Mouse (Mus musculus): ENCODE results near the gene Tmem88. TPM values are rescaled to one million over a fixed set of nuclear protein-coding genes. Genes with fewer than 3 reads are reported as not detected.

Tmem88 gene
- polyA plus RNA-seq, 1 experiment from 2014 or later, result 13.6 TPM

DNA sequence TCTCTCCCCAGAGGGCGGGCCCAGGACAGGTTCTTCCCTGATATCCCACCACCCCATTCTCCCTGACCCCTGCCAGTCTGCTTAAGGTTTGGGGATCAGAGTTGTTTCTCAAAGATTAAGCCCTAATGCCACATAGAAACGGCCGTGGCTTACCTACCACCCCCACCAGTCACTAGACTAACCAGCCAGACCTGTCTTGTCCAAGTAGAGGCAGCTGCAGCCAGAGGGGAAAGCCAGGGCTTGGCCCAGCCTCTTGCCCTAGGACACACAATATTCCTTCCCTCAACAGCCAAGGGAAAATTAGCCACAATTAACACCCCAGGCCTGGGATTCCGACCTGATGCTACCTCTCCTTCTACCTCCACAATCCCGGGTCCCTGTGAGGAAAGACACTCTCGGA lies 32.3 kb downstream of the Tmem88 start:
- peaks cover 15% of the 10 kb centered on the region for H3K36me3 ChIP-seq (replicated peaks; ENCODE audit: control insufficient read depth, insufficient read depth, low read depth, low read length)
- peak overlapping the region; percentile 65 for H3K9ac ChIP-seq (replicated peaks; ENCODE audit: low read length)
- DNase-seq (ENCODE audit: low spot score) (no peak), ATAC-seq (replicated peaks; ENCODE audit: insufficient number of reproducible peaks, low FRiP score, low TSS enrichment, low read depth) (no peak)
- H3K9me3 ChIP-seq (replicated peaks; ENCODE audit: control insufficient read depth, low read length), result no peaks in the 10 kb centered on the region
- no peaks in the 10 kb centered on the region for H3K27me3 ChIP-seq (ENCODE audit: control insufficient read depth, insufficient read depth, low read length)
- H3K27ac ChIP-seq (replicated peaks; ENCODE audit: low read depth, low read length), result peak overlapping the region; percentile 96
- peak overlapping the region; percentile 34 for H3K4me3 ChIP-seq (ENCODE audit: low read depth, low read length)
- peaks cover 15% of the 10 kb centered on the region for H3K4me1 ChIP-seq (ENCODE audit: control insufficient read depth, insufficient read depth, low read length)
- peak overlapping the region; percentile 69 for H3K4me2 ChIP-seq (ENCODE audit: low read depth, low read length)
- WGBS, result 23% methylated on average over 6 of the region's 6 CpGs

DNA sequence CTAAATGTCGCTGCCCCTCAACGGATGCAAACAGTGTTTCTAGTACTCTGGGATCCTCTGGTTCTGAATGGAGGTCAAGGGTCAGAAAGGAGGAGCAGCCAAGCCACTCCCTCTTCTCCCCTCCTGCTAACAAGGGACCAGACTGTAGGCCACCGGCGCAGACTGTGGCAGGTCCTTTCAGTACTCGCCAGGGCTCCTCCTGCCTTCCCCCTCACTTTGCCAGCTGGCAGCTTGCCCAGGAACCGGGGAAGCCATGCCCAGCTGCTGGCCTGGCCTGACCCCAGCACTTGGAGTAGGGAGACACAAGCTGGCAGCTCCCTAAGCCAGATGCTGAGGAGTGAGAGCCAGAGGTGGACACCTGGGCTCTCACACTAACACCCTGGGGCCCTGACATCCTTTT lies 33.1 kb downstream of the Tmem88 start:
- Histone ChIP-seq H3K4me3 (ENCODE audit: low read depth, low read length) (peak overlapping the region; percentile 7; the same call in 1 of the 2 replicates), H3K4me1 (ENCODE audit: control insufficient read depth, insufficient read depth, low read length) (peaks cover 15% of the 10 kb centered on the region), H3K36me3 (replicated peaks; ENCODE audit: control insufficient read depth, insufficient read depth, low read depth, low read length) (peaks cover 23% of the 10 kb centered on the region), H3K4me2 (ENCODE audit: low read depth, low read length) (peak overlapping the region; percentile 69), H3K27ac (replicated peaks; ENCODE audit: low read depth, low read length) (peak overlapping the region; percentile 96; the same call in 1 of the 2 replicates), H3K27me3 (ENCODE audit: control insufficient read depth, insufficient read depth, low read length) (no peaks in the 10 kb centered on the region), H3K9me3 (replicated peaks; ENCODE audit: control insufficient read depth, low read length) (no peaks in the 10 kb centered on the region), H3K9ac (replicated peaks; ENCODE audit: low read length) (peak overlapping the region; percentile 40)
- 0% methylated on average over 6 of the region's 6 CpGs for WGBS
- peak; percentile 56 for DNase-seq (ENCODE audit: low spot score)
- no peak; the same call in 1 of the 2 replicates for ATAC-seq (replicated peaks; ENCODE audit: insufficient number of reproducible peaks, low FRiP score, low TSS enrichment, low read depth)

DNA sequence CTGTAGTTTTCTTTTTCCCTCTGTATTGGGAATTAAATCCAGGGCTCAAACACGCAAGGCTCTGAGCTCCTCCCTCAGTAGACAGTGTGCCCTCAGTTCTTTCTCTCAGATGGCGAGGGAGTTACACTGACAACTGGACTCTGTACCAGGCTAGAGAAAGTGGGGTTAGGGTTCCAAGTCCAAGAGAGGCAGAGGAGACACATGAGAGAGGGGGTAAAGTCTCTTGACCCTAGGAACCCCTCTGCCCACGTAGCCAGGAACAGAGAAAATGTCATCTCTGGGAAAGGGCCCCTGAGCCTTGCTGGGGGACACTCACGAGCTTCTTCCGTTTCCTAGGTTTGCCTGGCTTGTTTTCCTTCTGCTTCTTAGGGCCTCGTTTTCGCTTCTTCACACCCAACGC lies 33.7 kb downstream of the Tmem88 start:
- Histone ChIP-seq H3K27me3 (ENCODE audit: control insufficient read depth, insufficient read depth, low read length) (no peaks in the 10 kb centered on the region), H3K4me2 (ENCODE audit: low read depth, low read length) (no peak overlapping the region), H3K4me1 (ENCODE audit: control insufficient read depth, insufficient read depth, low read length) (peaks cover 15% of the 10 kb centered on the region), H3K27ac (replicated peaks; ENCODE audit: low read depth, low read length) (0 out of 2 replicates have a peak overlapping the region, but pooled peaks have one; percentile 16), H3K9me3 (replicated peaks; ENCODE audit: control insufficient read depth, low read length) (no peaks in the 10 kb centered on the region), H3K36me3 (replicated peaks; ENCODE audit: control insufficient read depth, insufficient read depth, low read depth, low read length) (peaks cover 27% of the 10 kb centered on the region), H3K9ac (replicated peaks; ENCODE audit: low read length) (no peak overlapping the region), H3K4me3 (ENCODE audit: low read depth, low read length) (no peak overlapping the region)
- 44% methylated on average over 8 of the region's 8 CpGs for WGBS
- ATAC-seq (replicated peaks; ENCODE audit: insufficient number of reproducible peaks, low FRiP score, low TSS enrichment, low read depth), result no peak
- no peak for DNase-seq (ENCODE audit: low spot score)

DNA sequence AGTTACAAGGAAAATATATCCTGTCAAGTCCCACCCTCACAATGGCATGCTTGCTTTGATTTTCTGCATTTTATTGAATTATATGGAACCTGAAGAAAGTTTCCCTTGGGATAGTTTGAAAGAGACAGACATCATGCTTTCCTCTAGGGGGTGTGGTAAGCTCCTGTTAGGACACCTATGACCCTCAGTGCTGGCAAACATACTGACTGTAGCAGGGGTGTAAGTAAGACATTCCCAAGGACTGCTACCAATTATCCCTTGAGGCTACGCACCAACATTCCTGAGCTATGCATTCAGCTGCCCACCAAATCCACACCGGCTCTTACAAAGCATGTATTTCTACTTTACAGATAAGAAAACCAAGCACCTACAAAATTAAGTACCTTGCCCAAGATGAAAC lies 35.6 kb downstream of the Tmem88 start:
- no peaks in the 10 kb centered on the region for H3K9me3 ChIP-seq (replicated peaks; ENCODE audit: control insufficient read depth, low read length)
- no peak overlapping the region for H3K9ac ChIP-seq (replicated peaks; ENCODE audit: low read length)
- H3K4me1 ChIP-seq (ENCODE audit: control insufficient read depth, insufficient read depth, low read length), result peaks cover 15% of the 10 kb centered on the region
- H3K4me3 ChIP-seq (ENCODE audit: low read depth, low read length), result no peak overlapping the region
- DNase-seq (ENCODE audit: low spot score), result peak; percentile 72
- WGBS, result 35% methylated on average over 2 of the region's 2 CpGs
- no peak overlapping the region for H3K27ac ChIP-seq (replicated peaks; ENCODE audit: low read depth, low read length)
- H3K27me3 ChIP-seq (ENCODE audit: control insufficient read depth, insufficient read depth, low read length), result no peaks in the 10 kb centered on the region
- no peak for ATAC-seq (replicated peaks; ENCODE audit: insufficient number of reproducible peaks, low FRiP score, low TSS enrichment, low read depth)
- no peak overlapping the region for H3K4me2 ChIP-seq (ENCODE audit: low read depth, low read length)
- H3K36me3 ChIP-seq (replicated peaks; ENCODE audit: control insufficient read depth, insufficient read depth, low read depth, low read length), result peaks cover 35% of the 10 kb centered on the region

DNA sequence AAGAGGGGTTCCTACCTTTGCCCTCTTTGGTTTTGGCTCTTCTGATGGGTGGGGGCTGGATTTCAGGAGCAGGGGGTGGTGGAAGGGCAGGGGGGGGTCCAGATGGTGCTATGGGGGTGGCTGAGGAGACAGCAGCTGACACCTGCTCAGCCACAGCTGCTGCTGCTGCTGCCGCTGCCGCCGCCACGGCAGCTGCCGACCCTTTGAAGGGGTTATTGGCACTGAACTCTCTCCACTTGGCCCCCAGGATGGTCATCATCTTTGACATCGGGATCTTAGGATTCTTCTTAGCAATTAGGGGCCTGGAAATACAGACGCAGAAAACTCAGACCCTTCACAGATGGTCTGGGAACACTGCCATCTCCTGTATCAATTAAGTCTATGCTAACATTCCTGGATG lies 36.0 kb downstream of the Tmem88 start:
- no peak for ATAC-seq (replicated peaks; ENCODE audit: insufficient number of reproducible peaks, low FRiP score, low TSS enrichment, low read depth)
- no peak for DNase-seq (ENCODE audit: low spot score)

DNA sequence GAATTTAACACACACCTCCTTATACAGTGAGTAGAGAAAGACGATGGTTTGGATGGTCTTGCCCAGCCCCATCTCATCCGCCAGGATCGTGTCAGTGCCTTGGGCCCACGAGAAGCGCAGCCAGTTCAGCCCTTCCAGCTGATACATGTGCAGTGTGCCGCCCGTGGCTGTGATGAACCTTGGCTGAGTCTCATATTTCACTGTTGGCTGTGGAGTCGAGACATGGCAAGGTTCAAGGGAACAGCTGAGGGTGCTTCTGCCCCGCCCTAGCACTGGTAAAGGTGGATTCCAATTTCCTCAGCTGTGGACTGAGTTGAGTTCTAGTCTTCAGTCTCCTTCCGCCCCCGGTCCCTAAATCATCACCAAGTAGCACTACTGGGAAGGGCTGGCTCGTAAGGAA lies 40.3 kb downstream of the Tmem88 start:
- Histone ChIP-seq H3K36me3 (replicated peaks; ENCODE audit: control insufficient read depth, insufficient read depth, low read depth, low read length) (peaks cover 49% of the 10 kb centered on the region), H3K4me2 (ENCODE audit: low read depth, low read length) (no peak overlapping the region), H3K9ac (replicated peaks; ENCODE audit: low read length) (no peak overlapping the region), H3K9me3 (replicated peaks; ENCODE audit: control insufficient read depth, low read length) (no peaks in the 10 kb centered on the region), H3K4me3 (ENCODE audit: low read depth, low read length) (no peak overlapping the region), H3K27ac (replicated peaks; ENCODE audit: low read depth, low read length) (no peak overlapping the region), H3K4me1 (ENCODE audit: control insufficient read depth, insufficient read depth, low read length) (peaks cover 2% of the 10 kb centered on the region; the same call in 1 of the 2 replicates), H3K27me3 (ENCODE audit: control insufficient read depth, insufficient read depth, low read length) (no peaks in the 10 kb centered on the region)
- ATAC-seq (replicated peaks; ENCODE audit: insufficient number of reproducible peaks, low FRiP score, low TSS enrichment, low read depth), result no peak
- no peak for DNase-seq (ENCODE audit: low spot score)
- 87% methylated on average over 12 of the region's 12 CpGs for WGBS

More for the DNA sequence above, 36.0 kb downstream of the Tmem88 start:
- Histone ChIP-seq H3K36me3 (replicated peaks; ENCODE audit: control insufficient read depth, insufficient read depth, low read depth, low read length) (peaks cover 39% of the 10 kb centered on the region), H3K27me3 (ENCODE audit: control insufficient read depth, insufficient read depth, low read length) (no peaks in the 10 kb centered on the region), H3K27ac (replicated peaks; ENCODE audit: low read depth, low read length) (0 out of 2 replicates have a peak overlapping the region, but pooled peaks have one; percentile 13), H3K4me3 (ENCODE audit: low read depth, low read length) (no peak overlapping the region), H3K9me3 (replicated peaks; ENCODE audit: control insufficient read depth, low read length) (no peaks in the 10 kb centered on the region), H3K9ac (replicated peaks; ENCODE audit: low read length) (no peak overlapping the region), H3K4me2 (ENCODE audit: low read depth, low read length) (no peak overlapping the region), H3K4me1 (ENCODE audit: control insufficient read depth, insufficient read depth, low read length) (peaks cover 15% of the 10 kb centered on the region)
- WGBS, result 55% methylated on average over 7 of the region's 7 CpGs

DNA sequence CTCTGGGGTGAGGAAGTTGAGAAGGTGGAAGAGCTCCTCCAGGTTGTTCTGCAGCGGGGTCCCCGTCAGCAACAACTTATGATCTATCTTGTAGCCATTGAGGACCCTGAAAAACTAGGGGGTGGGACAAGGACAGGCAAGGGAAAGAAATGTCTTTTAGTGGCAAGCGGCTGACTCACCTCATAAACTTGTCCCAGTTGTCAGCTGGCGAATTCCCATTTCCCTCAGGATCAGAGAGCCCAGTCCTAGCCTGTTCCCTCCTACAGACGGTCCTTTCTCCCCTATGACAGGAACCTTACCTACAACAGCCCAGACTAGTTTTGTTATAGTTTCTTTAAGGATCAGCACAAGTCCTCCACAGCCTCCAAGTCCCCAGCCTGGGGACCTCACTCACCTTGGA lies 41.5 kb downstream of the Tmem88 start:
- Histone ChIP-seq H3K9me3 (replicated peaks; ENCODE audit: control insufficient read depth, low read length) (no peaks in the 10 kb centered on the region), H3K4me3 (ENCODE audit: low read depth, low read length) (no peak overlapping the region), H3K36me3 (replicated peaks; ENCODE audit: control insufficient read depth, insufficient read depth, low read depth, low read length) (peaks cover 52% of the 10 kb centered on the region), H3K27ac (replicated peaks; ENCODE audit: low read depth, low read length) (no peak overlapping the region), H3K4me1 (ENCODE audit: control insufficient read depth, insufficient read depth, low read length) (no peaks in the 10 kb centered on the region), H3K9ac (replicated peaks; ENCODE audit: low read length) (no peak overlapping the region), H3K4me2 (ENCODE audit: low read depth, low read length) (no peak overlapping the region), H3K27me3 (ENCODE audit: control insufficient read depth, insufficient read depth, low read length) (no peaks in the 10 kb centered on the region)
- ATAC-seq (replicated peaks; ENCODE audit: insufficient number of reproducible peaks, low FRiP score, low TSS enrichment, low read depth) (no peak), DNase-seq (ENCODE audit: low spot score) (no peak)
- 94% methylated on average over 5 of the region's 5 CpGs for WGBS
